Mouse (Mus musculus) spleen, adult 2 months (tissue): Measurements from ENCODE around the gene Pipox.

Experiments
- CTCF ChIP-seq: fragments of 200-500 bp; IDR thresholded peaks from 2 replicates; pipeline ENCODE4 v1.5.1; 2011; ENCODE audit warnings: mild to moderate bottlenecking, inconsistent platforms; ENCODE audit not compliant: insufficient read depth, insufficient read length, insufficient replicate concordance; ENCODE audit errors: extremely low read depth
- POLR2A ChIP-seq: fragments of 200-500 bp; IDR thresholded peaks from 2 replicates; pipeline ENCODE4 v1.6.1; 2011; ENCODE audit warnings: low read depth, low read length, inconsistent platforms

- TF ChIP-seq CTCF (no peak), POLR2A (no peak)
Measured at GRCm38 (mm10) chr11:77894967-77895366, 1.1 kb upstream of the Pipox start.
